Mouse (Mus musculus): ENCODE data around the gene Chn1. TPM values are rescaled to one million over a fixed set of nuclear protein-coding genes. Genes with fewer than 3 reads are reported as not detected.

The Chn1 gene
- total and polyA plus RNA-seq, 3 experiments = 5.0 to 14.1 TPM; not detected in 1

GRCm38 (mm10) chr2:73593101-73593439 is 182.1 kb downstream of the Chn1 start:
- H3K36me3 ChIP-seq (ENCODE audit: control insufficient read depth in 1 of 2, insufficient read depth in 2 of 2, low read length in 2 of 2) = peaks cover 0 to 20% of the 10 kb centered on the region in 2 experiments; a peak in 2 of 4 replicates
- TF ChIP-seq KAT2A (conservative IDR thresholded peaks at IDR 0.05; ENCODE audit: low read depth, low read length) = no peak
- no peak for TF ChIP-seq EP300 (IDR thresholded peaks at IDR 0.05; ENCODE audit: low read depth in 1 of 2, low read length in 2 of 2)
- TF ChIP-seq UBTF (IDR thresholded peaks at IDR 0.05; ENCODE audit: borderline replicate concordance, insufficient read depth, low read depth, low read length) = no peak
- TF ChIP-seq ZMIZ1 (IDR thresholded peaks at IDR 0.05; ENCODE audit: low read depth, low read length) = no peak
- no peak for TF ChIP-seq RAD21 (IDR thresholded peaks at IDR 0.05; ENCODE audit: low read depth, low read length)
- TF ChIP-seq POLR2AphosphoS5 (IDR thresholded peaks at IDR 0.05; ENCODE audit: borderline replicate concordance, low read depth, low read length) = no peak
- TF ChIP-seq GATA1 (IDR thresholded peaks at IDR 0.05; ENCODE audit: low read depth, low read length) = no peak
- TF ChIP-seq BHLHE40 (IDR thresholded peaks at IDR 0.05; ENCODE audit: borderline replicate concordance, low read depth, low read length) = no peak
- TF ChIP-seq SMC3 (IDR thresholded peaks at IDR 0.05; ENCODE audit: low read depth, low read length) = no peak
- H3K27me3 ChIP-seq (ENCODE audit: control insufficient read depth in 1 of 2, insufficient read depth in 2 of 2, low read length in 2 of 2) = no peaks in the 10 kb centered on the region
- no peak for DNase-seq (ENCODE audit: low read depth, low spot score)
- H3K79me2 ChIP-seq (ENCODE audit: control insufficient read depth, insufficient read depth, low read length, poor library complexity) = no peaks in the 10 kb centered on the region
- H3K4me1 ChIP-seq (ENCODE audit: control insufficient read depth in 1 of 2, insufficient read depth in 2 of 2, low read length in 2 of 2) = peaks cover 4 to 29% of the 10 kb centered on the region in 2 experiments; a peak in 3 of 4 replicates
- H3K27ac ChIP-seq (ENCODE audit: control insufficient read depth, low read depth, low read length) = no peak overlapping the region
- H3K4me3 ChIP-seq (ENCODE audit: control insufficient read depth in 1 of 2, insufficient read depth in 1 of 2, low read depth in 2 of 2, low read length in 2 of 2) = no peak overlapping the region
- no peaks in the 10 kb centered on the region for H3K9me3 ChIP-seq (replicated peaks; ENCODE audit: insufficient read depth, low read length)
- no peak overlapping the region for H3K9ac ChIP-seq (ENCODE audit: control insufficient read depth, low read depth, low read length, poor library complexity, severe bottlenecking)

- DNase-seq (ENCODE audit: low read depth, low spot score) = no peak
- no peak overlapping the region for H3K9ac ChIP-seq (ENCODE audit: control insufficient read depth, low read depth, low read length, poor library complexity, severe bottlenecking)
- no peak overlapping the region for H3K4me3 ChIP-seq (ENCODE audit: control insufficient read depth in 1 of 2, insufficient read depth in 1 of 2, low read depth in 2 of 2, low read length in 2 of 2)
- H3K4me1 ChIP-seq (ENCODE audit: control insufficient read depth in 1 of 2, insufficient read depth in 2 of 2, low read length in 2 of 2) = peaks cover 4 to 29% of the 10 kb centered on the region in 2 experiments; a peak in 3 of 4 replicates
- H3K36me3 ChIP-seq (ENCODE audit: control insufficient read depth in 1 of 2, insufficient read depth in 2 of 2, low read length in 2 of 2) = peaks cover 0 to 18% of the 10 kb centered on the region in 2 experiments; a peak in 2 of 4 replicates
- TF ChIP-seq POLR2AphosphoS2 (IDR thresholded peaks at IDR 0.05; ENCODE audit: low read length) (no peak), SIN3A (IDR thresholded peaks at IDR 0.05; ENCODE audit: low read length) (no peak), SMC3 (IDR thresholded peaks at IDR 0.05; ENCODE audit: low read depth, low read length) (no peak), CHD1 (IDR thresholded peaks at IDR 0.05; ENCODE audit: low read depth, low read length) (no peak)
- no peaks in the 10 kb centered on the region for H3K27me3 ChIP-seq (ENCODE audit: control insufficient read depth in 1 of 2, insufficient read depth in 2 of 2, low read length in 2 of 2)
- H3K79me2 ChIP-seq (ENCODE audit: control insufficient read depth, insufficient read depth, low read length, poor library complexity) = no peaks in the 10 kb centered on the region
- no peaks in the 10 kb centered on the region for H3K9me3 ChIP-seq (replicated peaks; ENCODE audit: insufficient read depth, low read length)
- no peak overlapping the region for H3K27ac ChIP-seq (ENCODE audit: control insufficient read depth, low read depth, low read length)
Observed at GRCm38 (mm10) chr2:73592231-73593100, 182.7 kb downstream of the Chn1 start.

- Histone ChIP-seq H3K36me3 (ENCODE audit: control insufficient read depth in 1 of 2, insufficient read depth in 2 of 2, low read length in 2 of 2) (peaks cover 0 to 15% of the 10 kb centered on the region in 2 experiments; a peak in 2 of 4 replicates), H3K4me1 (ENCODE audit: control insufficient read depth in 1 of 2, insufficient read depth in 2 of 2, low read length in 2 of 2) (peaks cover 4 to 25% of the 10 kb centered on the region in 2 experiments; a peak in 3 of 4 replicates), H3K27me3 (ENCODE audit: control insufficient read depth in 1 of 2, insufficient read depth in 2 of 2, low read length in 2 of 2) (no peaks in the 10 kb centered on the region), H3K9me3 (replicated peaks; ENCODE audit: insufficient read depth, low read length) (no peaks in the 10 kb centered on the region), H3K4me3 (ENCODE audit: control insufficient read depth in 1 of 2, insufficient read depth in 1 of 2, low read depth in 2 of 2, low read length in 2 of 2) (no peak overlapping the region), H3K79me2 (ENCODE audit: control insufficient read depth, insufficient read depth, low read length, poor library complexity) (no peaks in the 10 kb centered on the region), H3K9ac (ENCODE audit: control insufficient read depth, low read depth, low read length, poor library complexity, severe bottlenecking) (no peak overlapping the region), H3K27ac (ENCODE audit: control insufficient read depth, low read depth, low read length) (no peak overlapping the region)
- TF ChIP-seq GATA1 (IDR thresholded peaks at IDR 0.05; ENCODE audit: low read depth, low read length) = no peak
- TF ChIP-seq NELFE (IDR thresholded peaks at IDR 0.05; ENCODE audit: low read depth, low read length) = no peak
- DNase-seq (ENCODE audit: low read depth, low spot score) = no peak
Observed at GRCm38 (mm10) chr2:73591246-73591645, 183.9 kb downstream of the Chn1 start.

Measured in MEL (cell line).